Comparison of ENCODE assay signal across 8 mouse cellular contexts in the genomic region with DNA sequence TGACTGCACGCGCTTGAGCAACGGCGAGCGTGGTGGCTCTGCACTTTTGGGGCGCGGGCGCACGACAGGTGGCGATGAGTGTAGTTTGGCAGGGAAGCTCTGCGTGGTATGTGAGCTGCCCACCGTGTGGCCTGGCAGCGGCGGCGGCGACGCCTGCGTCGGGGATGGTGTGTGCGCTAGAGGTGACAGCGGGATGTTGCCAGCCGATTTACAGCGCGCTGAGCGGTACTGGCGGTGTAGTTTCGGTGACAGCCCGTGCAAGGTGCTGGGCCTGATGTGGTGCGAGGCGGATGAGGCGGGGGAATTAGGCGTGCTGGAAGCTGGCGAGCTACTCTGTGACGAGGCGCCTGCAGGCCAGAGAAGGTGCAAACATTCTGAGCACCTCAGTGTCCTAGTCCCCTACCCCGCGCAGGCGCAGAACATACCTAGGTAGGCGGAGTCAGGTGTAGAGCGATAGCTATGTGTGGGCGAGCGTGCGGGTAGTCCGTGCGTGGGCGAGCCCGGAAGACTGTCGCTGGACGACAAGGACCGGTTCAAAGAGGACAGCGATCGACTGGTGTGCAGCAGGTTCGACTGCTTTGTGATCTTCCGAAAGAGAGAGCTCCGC. TPM values are rescaled to one million over a fixed set of nuclear protein-coding genes. Genes with fewer than 3 reads are reported as not detected.
DNase-seq lines count a peak whose midpoint lies in the region; ATAC-seq and TF ChIP-seq lines count a peak whose summit lies in the region.

No protein-coding gene starts in this region.

- no peak overlapping the region for H3K27ac ChIP-seq in heart, embryonic 13.5 days (replicated peaks)
- no peak overlapping the region for H3K27ac ChIP-seq in kidney, embryonic 15.5 days
- no peak overlapping the region for H3K27ac ChIP-seq in neural tube, embryonic 14.5 days (ENCODE audit: low read depth, low read length)
- H3K27ac ChIP-seq in thymus, adult 2 months (ENCODE audit: control insufficient read depth, insufficient read depth, low read length) = no peak overlapping the region

- peaks cover 92% of the 10 kb centered on the region for H3K27me3 ChIP-seq in heart, embryonic 13.5 days (replicated peaks)
- peaks cover 71% of the 10 kb centered on the region for H3K27me3 ChIP-seq in kidney, embryonic 15.5 days
- peaks cover 28% of the 10 kb centered on the region for H3K27me3 ChIP-seq in neural tube, embryonic 14.5 days (ENCODE audit: control insufficient read depth, insufficient read depth, low read length)
- H3K27me3 ChIP-seq in thymus, adult 2 months (ENCODE audit: control insufficient read depth, insufficient read depth, low read length) = no peaks in the 10 kb centered on the region

- no peak for TF ChIP-seq CTCF in lung, adult 2 months (IDR thresholded peaks at IDR 0.05; ENCODE audit: insufficient read depth, low read length)
- no peak for TF ChIP-seq CTCF in thymus, adult 2 months (IDR thresholded peaks at IDR 0.05; ENCODE audit: borderline replicate concordance, control insufficient read depth, extremely low read depth, insufficient read depth, low read length, poor library complexity)

- peak overlapping the region; percentile 74 for H3K9ac ChIP-seq in heart, embryonic 13.5 days
- peak overlapping the region; percentile 37 for H3K9ac ChIP-seq in kidney, embryonic 15.5 days
- no peak overlapping the region for H3K9ac ChIP-seq in neural tube, embryonic 14.5 days (replicated peaks; ENCODE audit: low read depth, low read length)

- peaks cover 5% of the 10 kb centered on the region; the same call in 1 of the 2 replicates for H3K9me3 ChIP-seq in heart, embryonic 13.5 days
- H3K9me3 ChIP-seq in kidney, embryonic 15.5 days (replicated peaks) = no peaks in the 10 kb centered on the region; the same call in 1 of the 2 replicates
- H3K9me3 ChIP-seq in neural tube, embryonic 14.5 days (ENCODE audit: control insufficient read depth, low read length) = no peaks in the 10 kb centered on the region

- H3K4me1 ChIP-seq in heart, embryonic 13.5 days = peaks cover 21% of the 10 kb centered on the region
- H3K4me1 ChIP-seq in kidney, embryonic 15.5 days = peaks cover 30% of the 10 kb centered on the region
- H3K4me1 ChIP-seq in lung, adult 2 months (ENCODE audit: control insufficient read depth, insufficient read depth, low read length) = peaks cover 5% of the 10 kb centered on the region; the same call in 1 of the 2 replicates
- H3K4me1 ChIP-seq in neural tube, embryonic 14.5 days (ENCODE audit: control insufficient read depth, insufficient read depth, low read length) = no peaks in the 10 kb centered on the region
- H3K4me1 ChIP-seq in thymus, adult 2 months (replicated peaks; ENCODE audit: control insufficient read depth, insufficient read depth, low read length) = peaks cover 19% of the 10 kb centered on the region

- peak; percentile 68; the same call in 1 of the 2 replicates for TF ChIP-seq POLR2A in lung, adult 2 months (IDR thresholded peaks at IDR 0.05; ENCODE audit: borderline replicate concordance, extremely low read depth, low read depth, low read length)
- peak; percentile 14; the same call in 1 of the 2 replicates for TF ChIP-seq POLR2A in thymus, adult 2 months (IDR thresholded peaks at IDR 0.05; ENCODE audit: control insufficient read depth, extremely low read depth, insufficient read depth, low read length, poor library complexity)

- WGBS in heart, embryonic 13.5 days = under 1% methylated on average over 55 of the region's 55 CpGs
- WGBS in kidney, embryonic 15.5 days = 1% methylated on average over 55 of the region's 55 CpGs
- WGBS in lung, adult 2 months = under 1% methylated on average over 55 of the region's 55 CpGs
- WGBS in neural tube, embryonic 14.5 days = 4% methylated on average over 55 of the region's 55 CpGs
- 3% methylated on average over 55 of the region's 55 CpGs for WGBS in thymus, adult 2 months

- no peaks in the 10 kb centered on the region for H3K36me3 ChIP-seq in heart, embryonic 13.5 days
- H3K36me3 ChIP-seq in kidney, embryonic 15.5 days = no peaks in the 10 kb centered on the region
- peaks cover 62% of the 10 kb centered on the region for H3K36me3 ChIP-seq in neural tube, embryonic 14.5 days (ENCODE audit: control insufficient read depth, insufficient read depth, low read length)
- H3K36me3 ChIP-seq in thymus, adult 2 months (ENCODE audit: control insufficient read depth, insufficient read depth, low read length) = no peaks in the 10 kb centered on the region

- H3K4me3 ChIP-seq in heart, embryonic 13.5 days = peak overlapping the region; percentile 55
- H3K4me3 ChIP-seq in kidney, embryonic 15.5 days (replicated peaks) = peak overlapping the region; percentile 49
- peak overlapping the region; percentile 71 for H3K4me3 ChIP-seq in lung, adult 2 months (replicated peaks; ENCODE audit: extremely low read depth, low read depth, low read length)
- peak overlapping the region; percentile 10; the same call in 1 of the 2 replicates for H3K4me3 ChIP-seq in neural tube, embryonic 14.5 days (ENCODE audit: low read depth, low read length)
- peak overlapping the region; percentile 56 for H3K4me3 ChIP-seq in thymus, adult 2 months (ENCODE audit: control insufficient read depth, insufficient read depth, low read length)

- H3K4me2 ChIP-seq in heart, embryonic 13.5 days = peak overlapping the region; percentile 94
- peak overlapping the region; percentile 87 for H3K4me2 ChIP-seq in kidney, embryonic 15.5 days
- H3K4me2 ChIP-seq in neural tube, embryonic 14.5 days (ENCODE audit: low read depth, low read length) = peak overlapping the region; percentile 40

- peak; percentile 95 for DNase-seq in A20 (ENCODE audit: low read depth, low spot score)
- DNase-seq in adrenal gland, adult (ENCODE audit: inconsistent age in 2 of 2, low spot score in 1 of 2) = peak; percentile 77 to 88
- peak; percentile 77 for DNase-seq in embryo, embryonic 11 days
- DNase-seq in lung, adult 2 months = peak; percentile 73
- DNase-seq in thymus, adult 2 months = peak; percentile 80

- ATAC-seq in heart, embryonic 13.5 days (ENCODE audit: extremely low read depth, insufficient number of reproducible peaks, low FRiP score, low TSS enrichment) = peak; percentile 53
- peak; percentile 52; the same call in 1 of the 2 replicates for ATAC-seq in kidney, embryonic 15.5 days (replicated peaks; ENCODE audit: low FRiP score)
- ATAC-seq in neural tube, embryonic 14.5 days (ENCODE audit: low read depth) = no peak

RNA-seq across cellular contexts. Expression of a gene that starts 4.6 kb away (rescaled TPM):
- polyA plus RNA-seq in heart, embryonic 13.5 days (2015; fragmentation: Nextera tagmentation; extraction: Ambion mirVana) = 5.3 and 5.9 TPM in 2 replicates
- 8.3 and 8.6 TPM in 2 replicates for polyA plus RNA-seq in kidney, embryonic 15.5 days (2015; fragmentation: Nextera tagmentation; extraction: Ambion mirVana)
- 19.6 and 26.7 TPM in 2 replicates for polyA plus RNA-seq in lung, adult 2 months (2012; rRNA removed)
- polyA plus RNA-seq in neural tube, embryonic 14.5 days (2014; fragmentation: Nextera tagmentation; extraction: Ambion mirVana) = 5.0 and 5.3 TPM in 2 replicates
- 16.4 and 23.8 TPM in 2 replicates for polyA plus RNA-seq in thymus, adult 2 months (2012; rRNA removed)

RNA-seq across cellular contexts. Expression of a gene that starts 11.3 kb away (rescaled TPM):
- 4.9 and 15.6 TPM in 2 replicates for polyA plus RNA-seq in heart, embryonic 13.5 days (2015; fragmentation: Nextera tagmentation; extraction: Ambion mirVana)
- polyA plus RNA-seq in kidney, embryonic 15.5 days (2015; fragmentation: Nextera tagmentation; extraction: Ambion mirVana) = 3.4 and 7.2 TPM in 2 replicates
- polyA plus RNA-seq in lung, adult 2 months (2012; rRNA removed) = 0.14 and 0.23 TPM in 2 replicates
- 0.44 and 0.80 TPM in 2 replicates for polyA plus RNA-seq in neural tube, embryonic 14.5 days (2014; fragmentation: Nextera tagmentation; extraction: Ambion mirVana)
- polyA plus RNA-seq in thymus, adult 2 months (2012; rRNA removed) = 0.13 and 0.23 TPM in 2 replicates

RNA-seq across cellular contexts. Expression of a gene that starts 19.3 kb away (rescaled TPM):
- 31.0 and 37.5 TPM in 2 replicates for polyA plus RNA-seq in heart, embryonic 13.5 days (2015; fragmentation: Nextera tagmentation; extraction: Ambion mirVana)
- polyA plus RNA-seq in kidney, embryonic 15.5 days (2015; fragmentation: Nextera tagmentation; extraction: Ambion mirVana) = 49.8 and 51.2 TPM in 2 replicates
- polyA plus RNA-seq in lung, adult 2 months (2012; rRNA removed) = 65.8 and 75.3 TPM in 2 replicates
- 33.5 and 34.2 TPM in 2 replicates for polyA plus RNA-seq in neural tube, embryonic 14.5 days (2014; fragmentation: Nextera tagmentation; extraction: Ambion mirVana)
- 78.7 and 85.2 TPM in 2 replicates for polyA plus RNA-seq in thymus, adult 2 months (2012; rRNA removed)

RNA-seq across cellular contexts. Expression of a gene that starts 24.2 kb away (rescaled TPM):
- polyA plus RNA-seq in heart, embryonic 13.5 days (2015; fragmentation: Nextera tagmentation; extraction: Ambion mirVana) = 0.11 and 0.19 TPM in 2 replicates
- 0.40 and 0.48 TPM in 2 replicates for polyA plus RNA-seq in kidney, embryonic 15.5 days (2015; fragmentation: Nextera tagmentation; extraction: Ambion mirVana)
- polyA plus RNA-seq in lung, adult 2 months (2012; rRNA removed) = 0.34 and 0.41 TPM in 2 replicates
- polyA plus RNA-seq in neural tube, embryonic 14.5 days (2014; fragmentation: Nextera tagmentation; extraction: Ambion mirVana) = 75.6 and 79.8 TPM in 2 replicates
- 0.35 and 0.36 TPM in 2 replicates for polyA plus RNA-seq in thymus, adult 2 months (2012; rRNA removed)

RNA-seq across cellular contexts. Expression of a gene that starts 33.8 kb away (rescaled TPM):
- 0.17 and 0.32 TPM in 2 replicates for polyA plus RNA-seq in heart, embryonic 13.5 days (2015; fragmentation: Nextera tagmentation; extraction: Ambion mirVana)
- 0.45 and 0.49 TPM in 2 replicates for polyA plus RNA-seq in kidney, embryonic 15.5 days (2015; fragmentation: Nextera tagmentation; extraction: Ambion mirVana)
- polyA plus RNA-seq in lung, adult 2 months (2012; rRNA removed) = not detected in 2 replicates
- 1.3 and 3.5 TPM in 2 replicates for polyA plus RNA-seq in neural tube, embryonic 14.5 days (2014; fragmentation: Nextera tagmentation; extraction: Ambion mirVana)
- polyA plus RNA-seq in thymus, adult 2 months (2012; rRNA removed) = 0.13 and 0.17 TPM in 2 replicates

Comparison
In these comparisons a context has a peak if more than half of its experiments do, and no peak if none do; other contexts are left out.
1. H3K4me2 ChIP-seq: peak in every context shown above with its lines; median percentile 94 in heart, embryonic 13.5 days; 87 in kidney, embryonic 15.5 days; 40 in neural tube, embryonic 14.5 days.
2. H3K4me3 ChIP-seq: peak in every context shown above with its lines; median percentile 71 in lung, adult 2 months; 56 in thymus, adult 2 months; 55 in heart, embryonic 13.5 days; 49 in kidney, embryonic 15.5 days; 10 in neural tube, embryonic 14.5 days.